Mouse (Mus musculus) heart, embryonic 13.5 days (tissue): ENCODE data around the gene Lrrc25. TPM values are rescaled to one million over a fixed set of nuclear protein-coding genes. Genes with fewer than 3 reads are reported as not detected.

Experiments used
- ATAC-seq: fragments of 200-750 bp; cut with Nextera tagmentation; 2 replicates; pipeline ENCODE4 v1.8.0; 2017; ENCODE audit warnings: moderate TSS enrichment; ENCODE audit not compliant: insufficient number of reproducible peaks, low FRiP score, low TSS enrichment; ENCODE audit errors: extremely low read depth
- H3K27ac ChIP-seq: fragments of 300-500 bp; sonication (generic); replicated peaks from 2 replicates; pipeline ENCODE4 v1.5.1; 2015; ENCODE audit warnings: moderate library complexity, mild to moderate bottlenecking, inconsistent platforms
- H3K27me3 ChIP-seq: fragments of 300-500 bp; sonication (generic); replicated peaks from 2 replicates; pipeline ENCODE4 v1.6.1; 2015; ENCODE audit warnings: mild to moderate bottlenecking, inconsistent platforms
- H3K36me3 ChIP-seq: fragments of 300-500 bp; sonication (generic); 2 replicates; pipeline ENCODE4 v1.6.1; 2015; ENCODE audit warnings: mild to moderate bottlenecking, inconsistent platforms
- H3K4me1 ChIP-seq: fragments of 300-500 bp; sonication (generic); 2 replicates; pipeline ENCODE4 v1.6.1; 2015; ENCODE audit warnings: inconsistent platforms
- H3K4me2 ChIP-seq: fragments of 300-500 bp; sonication (generic); 2 replicates; pipeline ENCODE4 v1.6.1; 2015; ENCODE audit warnings: inconsistent platforms, mild to moderate bottlenecking, moderate library complexity
- H3K4me3 ChIP-seq: fragments of 300-500 bp; sonication (generic); 2 replicates; pipeline ENCODE4 v1.5.1; 2015; ENCODE audit warnings: moderate library complexity, mild to moderate bottlenecking, inconsistent platforms
- H3K9ac ChIP-seq: fragments of 300-500 bp; sonication (generic); 2 replicates; pipeline ENCODE4 v1.6.1; 2015; ENCODE audit warnings: inconsistent platforms, mild to moderate bottlenecking, moderate library complexity
- H3K9me3 ChIP-seq: fragments of 300-500 bp; sonication (generic); 2 replicates; pipeline ENCODE4 v1.6.1; 2016; ENCODE audit warnings: inconsistent platforms
- WGBS: fragments of 180-500 bp; shearing (Covaris S2); methylation state at CpG from one replicate; pipeline ENCODE4 v1.1.7; 2015; ENCODE audit warnings: mixed read lengths; 5-methylcytosine and 5-hydroxymethylcytosine counted together
- polyA plus RNA-seq: library from polyadenylated mRNA; unstranded; fragments of >200 nt; fragmentation: Nextera tagmentation; extraction: Ambion mirVana; gene quantifications from 2 replicates; pipeline ENCODE4 v1.2.1, GENCODE M21; 2015

Lrrc25 gene
- polyA plus RNA-seq, 1 experiment from 2014 or later, result 2.7 TPM

- no peaks in the 10 kb centered on the region for H3K9me3 ChIP-seq
- 39% methylated on average over 8 of the region's 8 CpGs for WGBS
- peak overlapping the region; percentile 97 for H3K4me2 ChIP-seq
- H3K27me3 ChIP-seq, result no peaks in the 10 kb centered on the region
- peak overlapping the region; percentile 75 for H3K4me3 ChIP-seq
- H3K9ac ChIP-seq, result peak overlapping the region; percentile 87
- no peak for ATAC-seq
- peak overlapping the region; percentile 93 for H3K27ac ChIP-seq
- peaks cover 61% of the 10 kb centered on the region for H3K4me1 ChIP-seq
- H3K36me3 ChIP-seq, result peaks cover 61% of the 10 kb centered on the region
These were observed 22.8 kb upstream of the Lrrc25 start for GRCm38 (mm10) chr8:70593173-70593572.

GRCm38 (mm10) chr8:70593961-70594609 is 21.9 kb upstream of the Lrrc25 start, which contains the start of gene Isyna1:
Gene Isyna1, plus strand, starts transcription at chr8:70594373.
- peak within 1 kb of the TSS; percentile 75 for H3K4me3 ChIP-seq
- H3K4me1 ChIP-seq, result peaks cover 70% of the 10 kb centered on the region
- ATAC-seq, result peak; percentile 77
- peaks cover 58% of the 10 kb centered on the region for H3K36me3 ChIP-seq
- H3K9me3 ChIP-seq, result no peaks in the 10 kb centered on the region
- WGBS, result under 1% methylated on average over 40 of the region's 40 CpGs
- H3K4me2 ChIP-seq, result peak within 1 kb of the TSS; percentile 97
- peak within 1 kb of the TSS; percentile 87 for H3K9ac ChIP-seq
- H3K27me3 ChIP-seq, result no peaks in the 10 kb centered on the region
- peak within 1 kb of the TSS; percentile 93 for H3K27ac ChIP-seq

GRCm38 (mm10) chr8:70594621-70595564 is 21.1 kb upstream of the Lrrc25 start:
- ATAC-seq, result no peak
- Histone ChIP-seq H3K27ac (peak overlapping the region; percentile 93), H3K4me2 (peak overlapping the region; percentile 97), H3K9ac (peak overlapping the region; percentile 87), H3K27me3 (no peaks in the 10 kb centered on the region; the same call in 1 of the 2 replicates), H3K36me3 (peaks cover 54% of the 10 kb centered on the region), H3K4me3 (peak overlapping the region; percentile 75), H3K4me1 (peaks cover 77% of the 10 kb centered on the region), H3K9me3 (no peaks in the 10 kb centered on the region)
- WGBS, result 6% methylated on average over 82 of the region's 82 CpGs

GRCm38 (mm10) chr8:70595811-70596210 is 20.1 kb upstream of the Lrrc25 start:
- Histone ChIP-seq H3K36me3 (peaks cover 46% of the 10 kb centered on the region), H3K4me1 (peaks cover 86% of the 10 kb centered on the region), H3K9ac (peak overlapping the region; percentile 87; the same call in 1 of the 2 replicates), H3K4me2 (peak overlapping the region; percentile 97), H3K27me3 (no peaks in the 10 kb centered on the region; the same call in 1 of the 2 replicates), H3K9me3 (no peaks in the 10 kb centered on the region), H3K27ac (no peak overlapping the region), H3K4me3 (peak overlapping the region; percentile 75)
- WGBS, result 91% methylated on average over 12 of the region's 12 CpGs
- no peak for ATAC-seq

GRCm38 (mm10) chr8:70596216-70596615 is 19.7 kb upstream of the Lrrc25 start:
- peaks cover 89% of the 10 kb centered on the region for H3K4me1 ChIP-seq
- no peaks in the 10 kb centered on the region; the same call in 1 of the 2 replicates for H3K27me3 ChIP-seq
- no peak for ATAC-seq
- H3K4me3 ChIP-seq, result no peak overlapping the region
- 0 out of 2 replicates have a peak overlapping the region, but pooled peaks have one; percentile 97 for H3K4me2 ChIP-seq
- H3K9me3 ChIP-seq, result no peaks in the 10 kb centered on the region
- no peak overlapping the region for H3K9ac ChIP-seq
- peaks cover 42% of the 10 kb centered on the region for H3K36me3 ChIP-seq
- 93% methylated on average over 18 of the region's 18 CpGs for WGBS
- H3K27ac ChIP-seq, result no peak overlapping the region

GRCm38 (mm10) chr8:70596775-70597416 is 19.1 kb upstream of the Lrrc25 start:
- 87% methylated on average over 17 of the region's 17 CpGs for WGBS
- Histone ChIP-seq H3K4me2 (peak overlapping the region; percentile 76), H3K27ac (no peak overlapping the region), H3K4me3 (peak overlapping the region; percentile 62), H3K27me3 (no peaks in the 10 kb centered on the region; the same call in 1 of the 2 replicates), H3K36me3 (peaks cover 38% of the 10 kb centered on the region), H3K4me1 (peaks cover 88% of the 10 kb centered on the region), H3K9me3 (no peaks in the 10 kb centered on the region), H3K9ac (peak overlapping the region; percentile 87; the same call in 1 of the 2 replicates)
- ATAC-seq, result no peak

GRCm38 (mm10) chr8:70597417-70598272 is 18.3 kb upstream of the Lrrc25 start:
- no peaks in the 10 kb centered on the region for H3K9me3 ChIP-seq
- no peak for ATAC-seq

GRCm38 (mm10) chr8:70598283-70598682 is 17.7 kb upstream of the Lrrc25 start:
- H3K4me2 ChIP-seq, result peak overlapping the region; percentile 76
- peak overlapping the region; percentile 38 for H3K27ac ChIP-seq
- WGBS, result 5% methylated on average over 29 of the region's 29 CpGs
- H3K27me3 ChIP-seq, result no peaks in the 10 kb centered on the region; the same call in 1 of the 2 replicates
- peaks cover 49% of the 10 kb centered on the region for H3K36me3 ChIP-seq
- H3K4me1 ChIP-seq, result peaks cover 77% of the 10 kb centered on the region
- ATAC-seq, result no peak
- peak overlapping the region; percentile 62 for H3K4me3 ChIP-seq
- H3K9ac ChIP-seq, result peak overlapping the region; percentile 87
- no peaks in the 10 kb centered on the region for H3K9me3 ChIP-seq

More at GRCm38 (mm10) chr8:70597417-70598272, 18.3 kb upstream of the Lrrc25 start:
- H3K27me3 ChIP-seq, result no peaks in the 10 kb centered on the region; the same call in 1 of the 2 replicates
- H3K27ac ChIP-seq, result peak overlapping the region; percentile 38
- H3K4me3 ChIP-seq, result peak overlapping the region; percentile 62
- peak overlapping the region; percentile 87 for H3K9ac ChIP-seq
- peak overlapping the region; percentile 76 for H3K4me2 ChIP-seq
- H3K36me3 ChIP-seq, result peaks cover 43% of the 10 kb centered on the region
- H3K4me1 ChIP-seq, result peaks cover 83% of the 10 kb centered on the region
- 12% methylated on average over 68 of the region's 68 CpGs for WGBS

- no peaks in the 10 kb centered on the region; the same call in 1 of the 2 replicates for H3K27me3 ChIP-seq
- peak overlapping the region; percentile 62 for H3K4me3 ChIP-seq
- ATAC-seq, result no peak
- H3K36me3 ChIP-seq, result peaks cover 53% of the 10 kb centered on the region
- H3K27ac ChIP-seq, result 0 out of 2 replicates have a peak overlapping the region, but pooled peaks have one; percentile 17
- peak overlapping the region; percentile 87 for H3K9ac ChIP-seq
- 24% methylated on average over 10 of the region's 10 CpGs for WGBS
- H3K9me3 ChIP-seq, result no peaks in the 10 kb centered on the region
- peaks cover 73% of the 10 kb centered on the region for H3K4me1 ChIP-seq
- H3K4me2 ChIP-seq, result peak overlapping the region; percentile 76
These were observed 17.2 kb upstream of the Lrrc25 start for GRCm38 (mm10) chr8:70598722-70599121.
